Mouse (Mus musculus) common myeloid progenitor, adult 5-6 weeks (primary cell): ENCODE measurements around the gene Tle3. TPM values are rescaled to one million over a fixed set of nuclear protein-coding genes. Genes with fewer than 3 reads are reported as not detected.

Experiments
- ATAC-seq: replicated peaks from 2 replicates; pipeline ENCODE4 v1.8.0; 2016; ENCODE audit warnings: low read depth, mild to moderate bottlenecking, moderate TSS enrichment, inconsistent platforms; ENCODE audit not compliant: poor library complexity, severe bottlenecking
- total RNA-seq: library from RNA; stranded (forward); fragments of 200-1000, 187-1606 nt; gene quantifications from 2 replicates; pipeline ENCODE4 v1.2.3, GENCODE M21; 2017

The Tle3 gene
- total RNA-seq, 1 experiment from 2014 or later: 42.9 TPM

- peak; percentile 84 for ATAC-seq
Observed at GRCm38 (mm10) chr9:61349697-61350096, 22.5 kb upstream of the Tle3 start.

GRCm38 (mm10) chr9:61351164-61351563, 21.0 kb upstream of the Tle3 start:
- no peak for ATAC-seq

GRCm38 (mm10) chr9:61358933-61359332, 13.2 kb upstream of the Tle3 start:
- no peak for ATAC-seq

- no peak for ATAC-seq
Observed at GRCm38 (mm10) chr9:61359741-61360140, 12.4 kb upstream of the Tle3 start.

- no peak for ATAC-seq
Observed at GRCm38 (mm10) chr9:61360163-61360562, 12.0 kb upstream of the Tle3 start.

- ATAC-seq: no peak
Observed at GRCm38 (mm10) chr9:61360727-61361631, 11.2 kb upstream of the Tle3 start.

- peak; percentile 64 for ATAC-seq
Observed at GRCm38 (mm10) chr9:61363194-61363593, 9.0 kb upstream of the Tle3 start.

- no peak for ATAC-seq
Observed at GRCm38 (mm10) chr9:61366108-61366507, 6.1 kb upstream of the Tle3 start.

- no peak for ATAC-seq
Observed at GRCm38 (mm10) chr9:61367156-61367555, 5.0 kb upstream of the Tle3 start.

GRCm38 (mm10) chr9:61367857-61368566, 4.2 kb upstream of the Tle3 start:
- no peak for ATAC-seq

- ATAC-seq: no peak
Observed at GRCm38 (mm10) chr9:61368567-61369240, 3.5 kb upstream of the Tle3 start.

GRCm38 (mm10) chr9:61369316-61370273, 2.6 kb upstream of the Tle3 start:
- 0 out of 2 replicates have a peak, but pooled peaks have one; percentile 3 for ATAC-seq

- ATAC-seq: peak; percentile 61
Observed at GRCm38 (mm10) chr9:61370454-61370888, 1.7 kb upstream of the Tle3 start.

- ATAC-seq: 0 out of 2 replicates have a peak, but pooled peaks have one; percentile 3
Observed at GRCm38 (mm10) chr9:61370889-61371754, 1.0 kb upstream of the Tle3 start.

- ATAC-seq: peak; percentile 9; the same call in 1 of the 2 replicates
Observed at GRCm38 (mm10) chr9:61372510-61372975, 377 bp downstream of the Tle3 start.

- ATAC-seq: no peak
Observed at GRCm38 (mm10) chr9:61372976-61373633, 939 bp downstream of the Tle3 start.

GRCm38 (mm10) chr9:61373634-61373941, 1.4 kb downstream of the Tle3 start:
- no peak for ATAC-seq
